Mouse (Mus musculus): ENCODE measurements around the gene Aqp11.
A peak's percentile ranks its signal among the peaks of the same experiment; 100 is the strongest.

Gene Aqp11

GRCm38 (mm10) chr7:97707809-97708208, 30.3 kb downstream of the Aqp11 start:
- DNase-seq (ENCODE audit: low spot score): no peak

GRCm38 (mm10) chr7:97707123-97707522, 31.0 kb downstream of the Aqp11 start:
- no peak for DNase-seq (ENCODE audit: low spot score)

- no peak for DNase-seq (ENCODE audit: low spot score)
Measured at GRCm38 (mm10) chr7:97701106-97701505, 37.0 kb downstream of the Aqp11 start.

- DNase-seq (ENCODE audit: low spot score): no peak
Measured at GRCm38 (mm10) chr7:97700173-97700572, 37.9 kb downstream of the Aqp11 start.

GRCm38 (mm10) chr7:97696506-97697254, 41.4 kb downstream of the Aqp11 start, which contains the start of gene Clns1a:
Gene Clns1a (plus strand): TSS chr7:97696634.
- DNase-seq (ENCODE audit: low spot score): peak; percentile 91

GRCm38 (mm10) chr7:97696133-97696505, 42.0 kb downstream of the Aqp11 start:
- DNase-seq (ENCODE audit: low spot score): peak; percentile 15

- DNase-seq (ENCODE audit: low spot score): no peak
Measured at GRCm38 (mm10) chr7:97695441-97695840, 42.6 kb downstream of the Aqp11 start.

- DNase-seq (ENCODE audit: low spot score): no peak
Measured at GRCm38 (mm10) chr7:97687831-97688230, 50.3 kb downstream of the Aqp11 start.

- DNase-seq (ENCODE audit: low spot score): no peak
Measured at GRCm38 (mm10) chr7:97679239-97679638, 58.9 kb downstream of the Aqp11 start.
